Mouse (Mus musculus) T-cell, adult 2 months (primary cell): ENCODE results near the gene Fam241b.

ENCODE experiments used
- DNase-seq: peaks from one replicate; pipeline ENCODE4 v3.0.0; 2022; ENCODE audit warnings: low spot score

Gene Fam241b

GRCm38 (mm10) chr10:62070636-62071035 is 73.1 kb downstream of the Fam241b start:
- DNase-seq = no peak

- no peak for DNase-seq
Measured at GRCm38 (mm10) chr10:62069946-62070345, 73.8 kb downstream of the Fam241b start.

- DNase-seq = no peak
Measured at GRCm38 (mm10) chr10:62069398-62069797, 74.3 kb downstream of the Fam241b start.

- DNase-seq = no peak
Measured at GRCm38 (mm10) chr10:62068532-62068931, 75.2 kb downstream of the Fam241b start.

GRCm38 (mm10) chr10:62066213-62066612 is 77.5 kb downstream of the Fam241b start:
- DNase-seq = no peak

- no peak for DNase-seq
Measured at GRCm38 (mm10) chr10:62062786-62063185, 80.9 kb downstream of the Fam241b start.

GRCm38 (mm10) chr10:62060969-62061678 is 82.6 kb downstream of the Fam241b start:
- no peak for DNase-seq

- no peak for DNase-seq
Measured at GRCm38 (mm10) chr10:62060224-62060913, 83.4 kb downstream of the Fam241b start.

- DNase-seq = no peak
Measured at GRCm38 (mm10) chr10:62058508-62059375, 85.0 kb downstream of the Fam241b start.
